Mouse (Mus musculus) small intestine, adult 2 months (tissue): Measurements from ENCODE around the gene Tmem108.

Experiments
- CTCF ChIP-seq: fragments of 200-500 bp; IDR thresholded peaks from 2 replicates; pipeline ENCODE4 v1.5.1; 2012; ENCODE audit warnings: low read depth, mild to moderate bottlenecking, control low read depth, inconsistent platforms, low read length, moderate library complexity, mixed read lengths; ENCODE audit not compliant: insufficient replicate concordance, insufficient read length; ENCODE audit errors: extremely low read depth
- POLR2A ChIP-seq: fragments of 200-500 bp; IDR thresholded peaks from 2 replicates; pipeline ENCODE4 v1.6.1; 2012; ENCODE audit warnings: low read depth, mild to moderate bottlenecking, control low read depth, inconsistent platforms, low read length, moderate library complexity

- TF ChIP-seq CTCF (no peak), POLR2A (no peak)
Observed at GRCm38 (mm10) chr9:103601878-103602277, 159.8 kb downstream of the Tmem108 start.
